Mouse (Mus musculus) forebrain, postnatal 0 days (tissue): ENCODE data around the gene Sh3gl2. TPM values are rescaled to one million over a fixed set of nuclear protein-coding genes. Genes with fewer than 3 reads are reported as not detected.

Experiments used
- ATAC-seq: fragments of 200-750 bp; cut with Nextera tagmentation; 2 replicates; pipeline ENCODE4 v1.8.0; 2017; ENCODE audit warnings: mild to moderate bottlenecking, moderate library complexity
- DNase-seq: peaks from one replicate; pipeline ENCODE4 v3.0.0-alpha.2; 2015
- H3K27ac ChIP-seq: fragments of 300-500 bp; sonication (generic); 2 replicates; pipeline ENCODE4 v1.5.1; 2014; ENCODE audit warnings: low read depth, mild to moderate bottlenecking, antibody characterized with exemption, low read length, moderate library complexity, mixed read lengths
- H3K27me3 ChIP-seq: fragments of 300-500 bp; sonication (generic); 2 replicates; pipeline ENCODE4 v1.6.1; 2014; ENCODE audit warnings: mild to moderate bottlenecking, low read length, mixed read lengths; ENCODE audit not compliant: insufficient read depth
- H3K36me3 ChIP-seq: fragments of 300-500 bp; sonication (generic); 2 replicates; pipeline ENCODE4 v1.6.1; 2014; ENCODE audit warnings: mild to moderate bottlenecking, moderate library complexity; ENCODE audit not compliant: insufficient read depth
- H3K4me1 ChIP-seq: fragments of 300-500 bp; sonication (generic); 2 replicates; pipeline ENCODE4 v1.6.1; 2014; ENCODE audit warnings: antibody characterized with exemption; ENCODE audit not compliant: insufficient read depth
- H3K4me2 ChIP-seq: fragments of 300-500 bp; sonication (generic); 2 replicates; pipeline ENCODE4 v1.6.1; 2014; ENCODE audit warnings: low read depth, mild to moderate bottlenecking, moderate library complexity
- H3K4me3 ChIP-seq: fragments of 300-500 bp; sonication (generic); 2 replicates; pipeline ENCODE4 v1.5.1; 2014; ENCODE audit warnings: low read depth, low read length, mixed read lengths
- H3K9ac ChIP-seq: fragments of 300-500 bp; sonication (generic); 2 replicates; pipeline ENCODE4 v1.6.1; 2014; ENCODE audit warnings: mild to moderate bottlenecking
- H3K9me3 ChIP-seq: fragments of 300-500 bp; sonication (generic); 2 replicates; pipeline ENCODE4 v1.6.1; 2016; ENCODE audit warnings: low read length
- CTCF ChIP-seq: sonication (generic); IDR thresholded peaks from 2 replicates; pipeline ENCODE4 v1.5.1; 2016; ENCODE audit warnings: antibody characterized with exemption, control low read depth, low read depth
- WGBS: fragments of 180-500 bp; shearing (Covaris S2); extraction: QIAGEN DNeasy Blood & Tissue Kit; methylation state at CpG from one replicate; pipeline ENCODE4 v1.1.7; 2014; 5-methylcytosine and 5-hydroxymethylcytosine counted together
- polyA plus RNA-seq: library from polyadenylated mRNA; unstranded; fragments of >200 nt; fragmentation: Nextera tagmentation; extraction: Ambion mirVana; gene quantifications from 2 replicates; pipeline ENCODE4 v1.2.1, GENCODE M21; 2015
- total RNA-seq: library from RNA; depleted of rRNA; stranded (reverse); fragments of >200 nt; gene quantifications from 2 replicates; pipeline ENCODE4 v1.2.3, GENCODE M21; 2014

The Sh3gl2 gene
- total and polyA plus RNA-seq, 2 experiments from 2014 or later = 31.9 to 122 TPM

GRCm38 (mm10) chr4:85262146-85262545 is 57.2 kb downstream of the Sh3gl2 start:
- no peak overlapping the region for H3K4me3 ChIP-seq
- H3K9me3 ChIP-seq = no peaks in the 10 kb centered on the region
- no peak overlapping the region for H3K9ac ChIP-seq
- WGBS = 40% methylated on average over 6 of the region's 6 CpGs
- no peak for ATAC-seq
- no peak overlapping the region for H3K4me2 ChIP-seq
- H3K27me3 ChIP-seq = no peaks in the 10 kb centered on the region
- no peaks in the 10 kb centered on the region for H3K36me3 ChIP-seq
- H3K27ac ChIP-seq = peak overlapping the region; percentile 80
- TF ChIP-seq CTCF = no peak
- DNase-seq = no peak
- peaks cover 28% of the 10 kb centered on the region for H3K4me1 ChIP-seq

GRCm38 (mm10) chr4:85262606-85263005 is 57.7 kb downstream of the Sh3gl2 start:
- ATAC-seq (no peak), DNase-seq (no peak)
- no peak overlapping the region for H3K4me2 ChIP-seq
- no peaks in the 10 kb centered on the region for H3K36me3 ChIP-seq
- peak overlapping the region; percentile 80 for H3K27ac ChIP-seq
- H3K9ac ChIP-seq = no peak overlapping the region
- 64% methylated on average over 13 of the region's 13 CpGs for WGBS
- H3K9me3 ChIP-seq = no peaks in the 10 kb centered on the region
- no peaks in the 10 kb centered on the region for H3K27me3 ChIP-seq
- no peak overlapping the region for H3K4me3 ChIP-seq
- H3K4me1 ChIP-seq = peaks cover 28% of the 10 kb centered on the region
- TF ChIP-seq CTCF = no peak

GRCm38 (mm10) chr4:85267456-85267855 is 62.5 kb downstream of the Sh3gl2 start:
- Histone ChIP-seq H3K27ac (no peak overlapping the region), H3K36me3 (no peaks in the 10 kb centered on the region), H3K9me3 (no peaks in the 10 kb centered on the region), H3K4me3 (no peak overlapping the region), H3K9ac (no peak overlapping the region), H3K4me2 (no peak overlapping the region), H3K27me3 (no peaks in the 10 kb centered on the region), H3K4me1 (peaks cover under 1% of the 10 kb centered on the region; the same call in 1 of the 2 replicates)
- ATAC-seq (no peak), DNase-seq (no peak)
- TF ChIP-seq CTCF = no peak
- 72% methylated on average over 2 of the region's 2 CpGs for WGBS

GRCm38 (mm10) chr4:85272877-85273276 is 68.0 kb downstream of the Sh3gl2 start:
- Histone ChIP-seq H3K27me3 (no peaks in the 10 kb centered on the region), H3K4me2 (no peak overlapping the region), H3K36me3 (no peaks in the 10 kb centered on the region), H3K4me3 (no peak overlapping the region), H3K9me3 (no peaks in the 10 kb centered on the region), H3K9ac (no peak overlapping the region), H3K27ac (no peak overlapping the region), H3K4me1 (no peaks in the 10 kb centered on the region)
- ATAC-seq = peak; percentile 88
- DNase-seq = peak; percentile 16
- TF ChIP-seq CTCF = no peak
- WGBS = 74% methylated on average over 4 of the region's 4 CpGs

- H3K27ac ChIP-seq = no peak overlapping the region
- DNase-seq (no peak), ATAC-seq (peak; percentile 34; the same call in 1 of the 2 replicates)
- H3K4me3 ChIP-seq = no peak overlapping the region
- no peaks in the 10 kb centered on the region for H3K4me1 ChIP-seq
- peak; percentile 35 for TF ChIP-seq CTCF
- WGBS = 67% methylated on average over 3 of the region's 3 CpGs
- H3K9ac ChIP-seq = no peak overlapping the region
- no peaks in the 10 kb centered on the region for H3K36me3 ChIP-seq
- H3K9me3 ChIP-seq = no peaks in the 10 kb centered on the region
- H3K4me2 ChIP-seq = no peak overlapping the region
- no peaks in the 10 kb centered on the region for H3K27me3 ChIP-seq
These were observed 68.5 kb downstream of the Sh3gl2 start for GRCm38 (mm10) chr4:85273452-85273851.

GRCm38 (mm10) chr4:85283151-85283550 is 78.2 kb downstream of the Sh3gl2 start:
- WGBS = 93% methylated on average over 9 of the region's 9 CpGs
- ATAC-seq = no peak
- no peaks in the 10 kb centered on the region for H3K27me3 ChIP-seq

GRCm38 (mm10) chr4:85289990-85290389 is 85.1 kb downstream of the Sh3gl2 start:
- TF ChIP-seq CTCF = no peak
- DNase-seq = no peak
- ATAC-seq = no peak
- no peak overlapping the region for H3K4me3 ChIP-seq
- no peaks in the 10 kb centered on the region for H3K36me3 ChIP-seq
- no peak overlapping the region for H3K27ac ChIP-seq
- WGBS = 81% methylated on average over 1 of the region's 1 CpGs
- no peaks in the 10 kb centered on the region for H3K27me3 ChIP-seq
- no peak overlapping the region for H3K4me2 ChIP-seq
- H3K9ac ChIP-seq = no peak overlapping the region
- no peaks in the 10 kb centered on the region for H3K4me1 ChIP-seq
- no peaks in the 10 kb centered on the region for H3K9me3 ChIP-seq

More at GRCm38 (mm10) chr4:85283151-85283550, 78.2 kb downstream of the Sh3gl2 start:
- H3K4me3 ChIP-seq = no peak overlapping the region
- no peak for TF ChIP-seq CTCF
- H3K4me1 ChIP-seq = no peaks in the 10 kb centered on the region
- no peak overlapping the region for H3K9ac ChIP-seq
- H3K9me3 ChIP-seq = no peaks in the 10 kb centered on the region
- H3K27ac ChIP-seq = no peak overlapping the region
- DNase-seq = no peak
- no peak overlapping the region for H3K4me2 ChIP-seq
- H3K36me3 ChIP-seq = no peaks in the 10 kb centered on the region
